Mouse (Mus musculus): ENCODE measurements around the gene Capn15. TPM values are rescaled to one million over a fixed set of nuclear protein-coding genes. Genes with fewer than 3 reads are reported as not detected.

The Capn15 gene
- polyA plus RNA-seq, 1 experiment from 2014 or later, result 11.4 TPM

GRCm38 (mm10) chr17:25945517-25946155, 40.0 kb downstream of the Capn15 start:
- Histone ChIP-seq H3K27me3 (peaks cover 19% of the 10 kb centered on the region), H3K9me3 (replicated peaks) (no peaks in the 10 kb centered on the region), H3K4me1 (replicated peaks) (peaks cover 71% of the 10 kb centered on the region), H3K27ac (replicated peaks) (peak overlapping the region; percentile 99), H3K4me3 (replicated peaks) (0 out of 2 replicates have a peak overlapping the region, but pooled peaks have one; percentile 0), H3K9ac (peak overlapping the region; percentile 69), H3K36me3 (replicated peaks) (peaks cover 4% of the 10 kb centered on the region), H3K4me2 (peak overlapping the region; percentile 79)
- ATAC-seq (ENCODE audit: insufficient read depth), result no peak
- WGBS (ENCODE audit: insufficient replicate concordance), result 79% methylated on average over 9 of the region's 9 CpGs

DNA sequence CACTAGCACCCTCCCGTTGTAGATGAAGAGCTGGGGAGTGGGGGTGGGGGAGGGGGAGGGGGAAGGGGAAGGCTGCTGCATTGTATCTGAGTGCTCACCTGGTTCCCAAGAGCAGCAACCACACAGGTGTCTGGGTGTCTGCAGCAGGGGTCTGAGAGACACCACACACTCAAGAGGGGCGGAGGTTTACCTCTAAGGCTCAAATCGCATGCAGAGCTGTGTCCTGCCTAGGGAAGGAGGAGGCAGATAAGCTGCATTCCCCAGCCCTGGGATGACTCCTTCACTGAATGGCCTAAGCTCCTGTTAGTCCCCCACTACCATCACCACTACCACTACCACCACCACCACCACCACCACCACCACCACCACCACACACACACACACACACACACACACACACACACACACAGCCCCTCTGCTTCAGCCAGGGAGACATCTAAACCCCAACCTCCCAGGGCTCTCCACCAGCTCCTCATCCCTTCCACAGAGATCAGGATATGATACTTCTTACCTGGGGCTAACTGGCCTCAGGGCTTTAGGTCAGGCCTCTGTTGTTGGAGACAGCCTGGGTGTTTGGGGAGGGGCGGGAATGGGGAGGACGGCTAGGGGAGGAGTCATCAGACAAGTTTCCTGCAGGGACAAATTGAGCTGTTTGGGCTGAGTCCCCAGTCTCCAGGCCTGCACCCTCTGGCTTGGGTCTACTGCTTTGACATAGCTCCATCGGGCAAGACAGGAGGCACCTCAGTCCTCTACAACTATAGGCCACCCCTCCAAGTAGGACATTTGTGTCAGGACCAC, 41.0 kb downstream of the Capn15 start, which contains the start of the genes Pigq and Nhlrc4:
Gene Pigq, minus strand, starts transcription at position 571 of the 798 bp plus-strand sequence.
Gene Nhlrc4, minus strand, starts transcription at position 596 of the 798 bp plus-strand sequence.
- H3K4me3 ChIP-seq (replicated peaks), result peak within 1 kb of the TSS; percentile 83
- peak within 1 kb of the TSS; percentile 79 for H3K4me2 ChIP-seq
- H3K27ac ChIP-seq (replicated peaks), result peak within 1 kb of the TSS; percentile 99
- 26% methylated on average over 6 of the region's 6 CpGs for WGBS (ENCODE audit: insufficient replicate concordance)
- ATAC-seq (ENCODE audit: insufficient read depth), result peak; percentile 60
- peak within 1 kb of the TSS; percentile 69 for H3K9ac ChIP-seq
- H3K36me3 ChIP-seq (replicated peaks), result peaks cover 15% of the 10 kb centered on the region
- no peaks in the 10 kb centered on the region for H3K9me3 ChIP-seq (replicated peaks)
- H3K4me1 ChIP-seq (replicated peaks), result peaks cover 74% of the 10 kb centered on the region
- peaks cover 8% of the 10 kb centered on the region for H3K27me3 ChIP-seq

DNA sequence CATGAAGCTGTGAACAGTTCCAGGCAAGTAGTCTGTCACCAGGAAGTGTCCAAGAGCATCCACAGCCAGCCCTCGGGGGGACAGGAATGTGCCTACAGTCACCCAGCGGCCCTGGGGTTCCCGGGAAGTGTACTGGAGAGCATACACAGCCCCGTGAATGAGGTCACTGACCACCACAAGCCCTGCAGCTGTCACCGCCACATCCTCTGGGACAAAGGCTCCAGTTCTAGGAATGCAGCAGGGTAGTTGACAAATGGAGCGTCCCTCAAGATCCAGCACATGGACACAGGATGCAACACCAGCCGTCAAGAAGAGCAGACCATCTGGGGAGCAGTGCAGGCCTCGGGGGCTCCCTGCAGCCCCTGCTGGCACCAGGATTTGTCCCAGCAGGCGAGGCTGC, 41.8 kb downstream of the Capn15 start:
- WGBS (ENCODE audit: insufficient replicate concordance), result 72% methylated on average over 9 of the region's 9 CpGs

DNA sequence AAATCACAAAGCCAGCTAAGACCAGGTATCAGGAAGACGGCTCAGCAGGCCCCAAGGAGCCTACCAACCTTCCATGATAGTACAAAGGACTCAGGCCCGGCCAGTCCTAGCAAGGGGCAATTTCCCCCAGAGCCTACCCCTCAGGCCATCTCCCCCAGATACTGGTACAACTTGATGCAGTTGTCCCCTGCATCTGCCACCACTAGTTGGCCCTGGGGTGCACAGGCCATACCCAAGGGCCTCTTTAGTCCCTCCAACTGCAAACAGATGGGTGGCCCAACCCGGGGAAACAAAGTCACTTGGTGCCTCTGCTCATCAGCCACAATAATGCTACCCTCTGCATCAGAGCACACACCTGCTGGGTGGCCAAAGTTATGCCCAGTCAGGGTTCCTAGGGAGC, 42.4 kb downstream of the Capn15 start:
- H3K4me3 ChIP-seq (replicated peaks), result peak overlapping the region; percentile 83

More for the DNA sequence above, 41.8 kb downstream of the Capn15 start:
- Histone ChIP-seq H3K9ac (peak overlapping the region; percentile 69), H3K27ac (replicated peaks) (peak overlapping the region; percentile 99), H3K9me3 (replicated peaks) (no peaks in the 10 kb centered on the region), H3K4me1 (replicated peaks) (peaks cover 82% of the 10 kb centered on the region), H3K36me3 (replicated peaks) (peaks cover 22% of the 10 kb centered on the region), H3K4me2 (peak overlapping the region; percentile 79), H3K4me3 (replicated peaks) (peak overlapping the region; percentile 83), H3K27me3 (peaks cover under 1% of the 10 kb centered on the region; the same call in 1 of the 2 replicates)
- no peak for ATAC-seq (ENCODE audit: insufficient read depth)

GRCm38 (mm10) chr17:25942597-25943151, 42.9 kb downstream of the Capn15 start:
- Histone ChIP-seq H3K27me3 (no peaks in the 10 kb centered on the region), H3K4me2 (peak overlapping the region; percentile 79), H3K9me3 (replicated peaks) (no peaks in the 10 kb centered on the region), H3K27ac (replicated peaks) (peak overlapping the region; percentile 99), H3K9ac (peak overlapping the region; percentile 96), H3K4me3 (replicated peaks) (peak overlapping the region; percentile 83), H3K36me3 (replicated peaks) (peaks cover 33% of the 10 kb centered on the region), H3K4me1 (replicated peaks) (peaks cover 82% of the 10 kb centered on the region)
- WGBS (ENCODE audit: insufficient replicate concordance), result 18% methylated on average over 2 of the region's 2 CpGs
- peak; percentile 89 for ATAC-seq (ENCODE audit: insufficient read depth)

More for the DNA sequence above, 42.4 kb downstream of the Capn15 start:
- Histone ChIP-seq H3K9ac (peak overlapping the region; percentile 69), H3K4me2 (peak overlapping the region; percentile 79), H3K27me3 (no peaks in the 10 kb centered on the region), H3K27ac (replicated peaks) (peak overlapping the region; percentile 99), H3K9me3 (replicated peaks) (no peaks in the 10 kb centered on the region), H3K4me1 (replicated peaks) (peaks cover 83% of the 10 kb centered on the region), H3K36me3 (replicated peaks) (peaks cover 28% of the 10 kb centered on the region)
- WGBS (ENCODE audit: insufficient replicate concordance), result 23% methylated on average over 3 of the region's 3 CpGs
- ATAC-seq (ENCODE audit: insufficient read depth), result peak; percentile 36

DNA sequence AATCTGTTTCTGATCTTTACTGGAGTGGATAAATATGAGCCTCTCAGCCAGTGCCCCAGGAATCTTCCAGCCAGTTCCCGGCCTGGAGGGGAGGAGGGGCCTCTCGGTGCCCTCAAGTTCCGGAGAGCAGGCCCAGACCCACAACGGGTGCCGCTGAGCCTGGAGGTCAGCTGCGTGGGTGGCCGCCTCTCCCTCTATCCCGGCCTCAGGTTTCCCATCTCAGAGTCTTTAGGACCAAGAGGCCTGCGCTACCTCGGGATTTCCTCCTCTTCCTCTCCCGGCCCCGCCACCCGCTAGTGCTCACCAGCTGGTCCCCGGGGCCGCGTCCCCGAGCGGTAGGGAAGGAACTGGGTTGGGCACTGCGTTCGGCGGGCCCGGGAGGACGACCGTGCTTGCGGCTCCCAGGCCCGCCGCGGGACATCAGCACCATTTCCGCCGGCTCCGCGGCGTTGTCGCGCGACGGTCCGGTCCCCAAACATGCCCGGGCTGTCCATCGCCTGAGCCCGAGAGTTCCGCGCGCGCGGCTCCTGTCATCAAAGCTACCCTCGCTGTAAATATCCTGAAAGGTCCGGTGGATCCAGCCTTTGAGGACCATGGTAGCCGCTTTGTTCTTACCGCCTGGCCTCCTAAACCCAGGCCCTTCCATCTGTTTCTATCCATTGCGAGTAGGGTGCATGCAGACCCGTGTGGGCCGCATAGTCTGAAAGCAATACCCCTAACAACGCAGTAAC, 43.9 kb downstream of the Capn15 start:
- peak overlapping the region; percentile 99 for H3K27ac ChIP-seq (replicated peaks)

DNA sequence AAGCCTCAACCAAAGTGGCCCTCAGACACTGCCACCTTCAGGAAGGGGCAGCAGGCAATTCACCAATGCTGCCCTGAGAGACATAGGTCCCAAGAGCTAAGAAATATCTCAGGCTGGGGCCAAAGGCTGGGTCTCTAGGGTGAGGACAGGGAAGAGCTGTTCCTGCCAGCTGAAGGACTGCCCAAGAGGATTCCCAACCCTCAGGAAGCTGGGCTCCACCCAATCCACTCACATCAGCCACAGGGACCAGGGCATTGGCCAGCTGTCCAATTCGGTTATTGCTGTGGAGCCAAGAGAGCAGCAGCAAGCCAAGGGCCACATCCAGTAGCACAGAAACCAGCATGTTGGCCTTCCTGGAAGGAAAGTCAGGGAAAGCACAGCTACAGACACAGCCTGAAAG, 51.1 kb downstream of the Capn15 start:
- H3K27ac ChIP-seq (replicated peaks), result no peak overlapping the region
- no peak overlapping the region for H3K4me2 ChIP-seq

More for the DNA sequence above, 43.9 kb downstream of the Capn15 start:
- Histone ChIP-seq H3K27me3 (no peaks in the 10 kb centered on the region), H3K4me2 (peak overlapping the region; percentile 79), H3K4me3 (replicated peaks) (peak overlapping the region; percentile 83), H3K9ac (peak overlapping the region; percentile 96), H3K36me3 (replicated peaks) (peaks cover 43% of the 10 kb centered on the region), H3K9me3 (replicated peaks) (no peaks in the 10 kb centered on the region), H3K4me1 (replicated peaks) (peaks cover 82% of the 10 kb centered on the region)
- WGBS (ENCODE audit: insufficient replicate concordance), result 1% methylated on average over 54 of the region's 54 CpGs
- no peak for ATAC-seq (ENCODE audit: insufficient read depth)

DNA sequence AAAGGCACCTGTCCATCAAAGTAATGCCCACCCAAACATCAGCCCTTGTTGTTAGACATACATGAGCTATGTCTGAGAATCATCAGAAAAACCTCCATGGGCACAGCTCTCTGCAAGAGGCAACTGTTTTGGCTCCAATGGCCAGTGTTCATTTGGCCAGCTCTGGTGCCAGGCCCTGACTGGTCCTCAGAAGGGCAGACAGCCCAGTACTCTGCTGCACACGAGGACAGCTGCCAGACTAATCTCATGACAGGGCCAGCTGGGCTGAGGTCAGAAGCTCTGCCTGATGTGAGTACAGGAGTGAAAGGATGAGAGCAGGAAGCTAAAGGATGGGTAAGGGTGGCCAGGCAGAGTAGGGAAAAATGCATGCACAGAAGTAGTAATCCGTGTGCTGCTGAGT, 60.2 kb downstream of the Capn15 start:
- ATAC-seq (ENCODE audit: insufficient read depth), result no peak
- Histone ChIP-seq H3K27ac (replicated peaks) (0 out of 2 replicates have a peak overlapping the region, but pooled peaks have one; percentile 29), H3K4me3 (replicated peaks) (no peak overlapping the region), H3K36me3 (replicated peaks) (peaks cover 66% of the 10 kb centered on the region), H3K9me3 (replicated peaks) (no peaks in the 10 kb centered on the region), H3K4me1 (replicated peaks) (peaks cover 28% of the 10 kb centered on the region), H3K4me2 (no peak overlapping the region), H3K9ac (no peak overlapping the region), H3K27me3 (no peaks in the 10 kb centered on the region)
- WGBS (ENCODE audit: insufficient replicate concordance), result 71% methylated on average over 2 of the region's 2 CpGs

More for the DNA sequence above, 51.1 kb downstream of the Capn15 start:
- ATAC-seq (ENCODE audit: insufficient read depth), result no peak
- Histone ChIP-seq H3K4me1 (replicated peaks) (peaks cover 66% of the 10 kb centered on the region), H3K9me3 (replicated peaks) (no peaks in the 10 kb centered on the region), H3K4me3 (replicated peaks) (peak overlapping the region; percentile 10), H3K36me3 (replicated peaks) (peaks cover 100% of the 10 kb centered on the region), H3K27me3 (no peaks in the 10 kb centered on the region), H3K9ac (no peak overlapping the region)
- WGBS (ENCODE audit: insufficient replicate concordance), result 92% methylated on average over 1 of the region's 1 CpGs

DNA sequence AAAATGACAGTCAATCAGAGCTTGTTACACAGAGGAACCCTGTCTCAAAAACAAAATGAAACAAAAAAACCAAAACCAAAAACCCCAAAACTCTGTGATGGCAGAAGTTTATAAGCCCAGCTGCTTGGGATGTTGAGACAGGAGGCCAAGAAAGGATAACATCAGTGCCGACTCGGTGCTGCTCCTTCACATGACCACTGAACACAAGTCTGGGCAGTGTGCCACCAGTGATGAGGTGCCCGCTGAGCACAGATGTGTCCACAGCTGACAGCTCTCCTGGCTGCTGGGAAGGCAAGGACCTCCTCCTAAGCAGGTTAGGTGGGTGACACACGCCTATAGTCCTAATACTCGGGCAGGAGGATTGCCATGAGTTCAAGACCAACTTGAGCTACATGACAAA, 63.5 kb downstream of the Capn15 start:
- Histone ChIP-seq H3K9me3 (replicated peaks) (no peaks in the 10 kb centered on the region), H3K27ac (replicated peaks) (peak overlapping the region; percentile 53), H3K9ac (no peak overlapping the region), H3K4me3 (replicated peaks) (no peak overlapping the region), H3K4me1 (replicated peaks) (peaks cover 48% of the 10 kb centered on the region), H3K36me3 (replicated peaks) (peaks cover 34% of the 10 kb centered on the region), H3K27me3 (no peaks in the 10 kb centered on the region), H3K4me2 (no peak overlapping the region; the same call in 1 of the 2 replicates)
- no peak for ATAC-seq (ENCODE audit: insufficient read depth)
- WGBS (ENCODE audit: insufficient replicate concordance), result 74% methylated on average over 5 of the region's 5 CpGs

GRCm38 (mm10) chr17:25919786-25920642, 65.6 kb downstream of the Capn15 start:
- Histone ChIP-seq H3K9me3 (replicated peaks) (no peaks in the 10 kb centered on the region), H3K9ac (peak overlapping the region; percentile 81), H3K36me3 (replicated peaks) (peaks cover 13% of the 10 kb centered on the region), H3K27ac (replicated peaks) (peak overlapping the region; percentile 94), H3K4me2 (peak overlapping the region; percentile 99), H3K4me3 (replicated peaks) (peak overlapping the region; percentile 88), H3K4me1 (replicated peaks) (peaks cover 54% of the 10 kb centered on the region), H3K27me3 (no peaks in the 10 kb centered on the region)
- peak; percentile 93 for ATAC-seq (ENCODE audit: insufficient read depth)
- WGBS (ENCODE audit: insufficient replicate concordance), result under 1% methylated on average over 34 of the region's 40 CpGs
